Mouse (Mus musculus) testis, postnatal 10 days (tissue): ENCODE measurements around the gene Hoxb7.

ENCODE experiments used
- DNase-seq: peaks from one replicate; pipeline ENCODE4 v3.0.0; 2021; ENCODE audit warnings: low spot score

Gene Hoxb7

DNA sequence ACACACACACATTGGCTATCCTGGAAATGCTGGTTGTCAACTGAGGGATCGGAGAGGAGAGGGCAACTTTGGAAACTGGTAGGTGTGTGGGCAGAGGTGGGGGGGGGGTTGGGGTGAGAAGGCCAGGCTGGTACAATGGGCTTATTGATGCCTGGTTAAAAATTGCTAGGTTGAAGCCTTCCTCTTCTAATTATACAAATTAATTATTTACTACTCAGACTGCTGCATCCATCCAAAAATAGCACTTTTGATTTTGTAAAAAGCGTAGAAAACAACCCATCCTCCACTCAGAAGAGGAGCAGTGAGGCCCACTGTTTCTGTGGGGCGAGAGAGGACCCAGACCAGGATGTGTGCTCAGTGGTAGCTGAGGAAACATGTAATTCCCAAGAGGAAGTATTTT is 48.6 kb downstream of the Hoxb7 start:
- no peak for DNase-seq

DNA sequence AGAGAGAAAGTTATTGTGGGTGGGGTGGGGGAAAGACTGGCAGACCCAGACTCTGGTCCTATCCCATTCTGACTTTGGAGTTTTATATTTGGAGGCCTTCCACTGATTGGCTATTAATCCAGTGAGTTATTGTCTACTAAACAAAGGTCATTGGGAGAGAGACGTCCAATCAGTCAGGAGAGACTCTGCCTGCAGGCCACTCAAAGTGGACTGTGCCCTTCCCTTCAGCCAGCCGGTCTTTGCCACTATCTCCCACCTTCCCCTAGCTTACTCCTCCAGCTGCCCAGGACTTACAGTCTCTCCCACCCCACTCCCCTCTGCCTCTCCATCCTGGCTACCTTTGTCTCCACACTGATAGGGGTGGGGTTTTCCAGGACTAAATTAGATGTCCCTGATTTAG is 50.2 kb downstream of the Hoxb7 start:
- DNase-seq = no peak

DNA sequence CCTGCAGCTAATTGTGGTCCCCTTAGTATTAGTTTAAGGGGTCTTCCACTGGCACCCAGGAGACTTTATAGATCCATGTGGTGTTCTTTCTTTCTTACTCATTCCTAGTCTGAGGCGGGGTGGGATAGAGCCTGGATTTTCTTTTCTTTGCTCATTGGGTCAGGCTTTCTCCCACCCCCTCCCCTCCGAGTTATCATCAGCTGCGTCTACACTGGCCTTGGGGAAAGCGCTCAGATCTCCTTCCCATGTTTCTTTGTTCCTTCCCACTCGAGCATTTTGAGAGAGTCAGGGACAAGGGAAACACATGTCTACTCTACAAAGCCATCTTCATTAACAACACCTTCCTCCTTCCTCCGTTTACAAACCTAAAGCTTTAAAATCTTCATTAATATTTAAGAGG is 50.6 kb downstream of the Hoxb7 start:
- DNase-seq = no peak

DNA sequence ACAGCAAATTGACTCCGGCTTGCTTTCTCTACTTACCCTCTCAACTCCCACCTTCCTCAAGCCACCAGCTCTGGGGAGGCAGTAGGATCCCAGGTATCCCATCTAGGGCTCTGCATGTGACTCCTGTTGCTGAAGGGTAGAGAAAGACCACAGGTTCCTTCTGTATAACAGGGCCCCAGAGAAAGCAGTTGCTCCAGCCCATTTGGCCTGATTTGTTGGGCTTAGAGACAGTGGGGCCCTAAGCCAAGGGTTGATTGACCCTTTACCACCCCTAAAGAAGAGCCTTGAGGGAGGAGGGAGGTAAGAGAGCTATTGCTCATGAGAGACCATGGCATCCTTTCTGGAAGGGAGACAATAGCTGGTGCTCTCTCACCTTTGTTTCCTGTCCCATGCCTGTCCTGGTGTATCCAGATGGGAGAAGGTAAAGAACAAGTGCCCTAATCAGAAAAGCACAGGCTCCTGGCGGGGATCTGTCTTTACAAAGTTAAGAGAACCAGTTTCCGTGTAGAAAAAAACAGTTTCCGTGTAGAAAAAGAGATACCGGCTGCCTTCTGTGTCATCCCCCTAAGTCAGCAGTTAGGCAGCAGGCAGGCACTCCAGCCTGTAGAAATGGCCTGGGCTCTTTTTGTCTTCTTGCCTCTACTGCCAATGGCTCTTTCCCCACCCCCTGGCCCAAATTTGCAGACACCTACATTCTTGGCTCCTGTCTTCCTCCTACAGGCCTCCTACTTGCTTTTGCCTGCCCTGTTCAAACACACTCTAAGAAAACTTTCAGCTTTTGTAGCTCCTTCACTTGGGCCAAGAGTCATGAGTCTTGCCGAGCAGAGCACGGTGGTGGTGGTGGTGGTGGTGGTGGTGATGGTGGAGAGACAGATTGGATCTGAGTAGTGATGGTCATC is 52.8 kb downstream of the Hoxb7 start:
- no peak for DNase-seq
